Mouse (Mus musculus) left cerebral cortex, adult 2 months (tissue): ENCODE measurements around the gene Orai3. TPM values are rescaled to one million over a fixed set of nuclear protein-coding genes. Genes with fewer than 3 reads are reported as not detected.
"Not testable (repeated sequence)": the region's sequence is repeated elsewhere in the genome, so short reads cannot be mapped to it uniquely, and the experiment has no call there.

Experiments
- DNase-seq, 2 experiments: peaks; one replicate each; pipeline ENCODE4 v3.0.0; 2021 to 2022; ENCODE audit warnings: low spot score in 2 of 2, mixed read lengths in 1 of 2; ENCODE audit errors: extremely low spot score in 1 of 2
- H3K27ac ChIP-seq: fragments of 200-600 bp; 2 replicates; pipeline ENCODE4 v1.8.1; 2022
- H3K4me3 ChIP-seq: fragments of 200-600 bp; 2 replicates; pipeline ENCODE4 v1.8.1; 2022
- CTCF ChIP-seq: fragments of 200-600 bp; IDR thresholded peaks from 2 replicates; pipeline ENCODE4 v1.8.1; 2022; ENCODE audit warnings: antibody characterized with exemption, mild to moderate bottlenecking, moderate library complexity
- intact Hi-C: fragments of 180-260 bp; cut with DNase I; formaldehyde crosslinking; loops from one replicate; pipeline ENCODE4 v1.15.1; 2025
- long read RNA-seq, 2 experiments: library from polyadenylated mRNA; stranded (forward); transcript quantifications; one replicate each; pipeline ENCODE4 v2.0.0; 2021; ENCODE audit warnings: borderline mapping rate in 2 of 2
- total RNA-seq, 2 experiments: library from RNA; stranded (reverse); gene quantifications; 2 replicates each; pipeline ENCODE4 v1.2.3; 2021

The Orai3 gene
- total RNA-seq = 10 to 100 TPM; 19.8 to 21.8 TPM
- long read RNA-seq, experiment 1, transcript Orai3-201 (2 exons, 1,996 nt) = major isoform, 20 of 20 reads
- long read RNA-seq, experiment 1, partial matches to known transcripts = 0 of 20 reads
- long read RNA-seq, experiment 1, other reads (novel, unspliced or antisense) = 0 of 20 reads
- long read RNA-seq, experiment 2, transcript Orai3-201 (2 exons, 1,996 nt) = major isoform, 20 of 20 reads
- long read RNA-seq, experiment 2, partial matches to known transcripts = 0 of 20 reads
- long read RNA-seq, experiment 2, other reads (novel, unspliced or antisense) = 0 of 20 reads

GRCm38 (mm10) chr7:127769651-127770038 lies at the start of gene Orai3:
Gene Orai3 (plus strand): TSS chr7:127769815.
- intact Hi-C loops = no loop called here
- DNase-seq = peak; percentile 80 to 82
- Histone ChIP-seq H3K4me3 (peak within 1 kb of the TSS; percentile 75), H3K27ac (peak within 1 kb of the TSS; percentile 95)
- TF ChIP-seq CTCF = no peak; the same call in 1 of the 2 replicates

- intact Hi-C loops = no loop called here
- no peak for TF ChIP-seq CTCF
- no peak for DNase-seq
- no peak overlapping the region for H3K4me3 ChIP-seq
- H3K27ac ChIP-seq = no peak overlapping the region
Observed at GRCm38 (mm10) chr7:127725490-127725889, 44.1 kb upstream of the Orai3 start.

GRCm38 (mm10) chr7:127725924-127726323 lies 43.7 kb upstream of the Orai3 start:
- Histone ChIP-seq H3K27ac (no peak overlapping the region), H3K4me3 (no peak overlapping the region)
- intact Hi-C loops = no loop called here
- DNase-seq = no peak
- TF ChIP-seq CTCF = no peak

GRCm38 (mm10) chr7:127727898-127728297 lies 41.7 kb upstream of the Orai3 start:
- Histone ChIP-seq H3K4me3 (no peak overlapping the region), H3K27ac (no peak overlapping the region)
- intact Hi-C loops = no loop called here
- no peak for TF ChIP-seq CTCF
- DNase-seq = no peak

- intact Hi-C loops = no loop called here
- no peak for TF ChIP-seq CTCF
- DNase-seq = no peak
- no peak overlapping the region for H3K27ac ChIP-seq
- no peak overlapping the region for H3K4me3 ChIP-seq
Observed at GRCm38 (mm10) chr7:127730170-127730569, 39.4 kb upstream of the Orai3 start.

- H3K4me3 ChIP-seq, H3K27ac ChIP-seq, intact Hi-C loops, DNase-seq: not testable (repeated sequence)
Observed at GRCm38 (mm10) chr7:127732066-127732465, 37.5 kb upstream of the Orai3 start, which contains the start of gene Ctf2. Gene Ctf2 (minus strand): TSS chr7:127732166.

- H3K27ac ChIP-seq = peak within 1 kb of the TSS; percentile 93
- H3K4me3 ChIP-seq = peak within 1 kb of the TSS; percentile 77
- intact Hi-C loops = loop anchor here (1.0 to 5.0 kb wide), 4 partner anchors 27 to 1242 kb away; partner anchors contain the start of genes Atxn2l and Srcap
- TF ChIP-seq CTCF = peak; percentile 63
- DNase-seq = peak; percentile 70 to 73
Observed at GRCm38 (mm10) chr7:127744366-127745045, 25.1 kb upstream of the Orai3 start, which contains the start of gene Fbxl19. Gene Fbxl19 (plus strand): TSS chr7:127744543.

GRCm38 (mm10) chr7:127745251-127745651 lies 24.4 kb upstream of the Orai3 start:
- Histone ChIP-seq H3K27ac (peak overlapping the region; percentile 93), H3K4me3 (peak overlapping the region; percentile 77)
- intact Hi-C loops = loop anchor here (1.0 to 5.0 kb wide), 3 partner anchors 70 to 1243 kb away; partner anchors contain the start of genes Atxn2l and Srcap
- peak; percentile 85 to 92 for DNase-seq
- no peak for TF ChIP-seq CTCF

GRCm38 (mm10) chr7:127745652-127746493 lies 23.7 kb upstream of the Orai3 start:
- H3K4me3 ChIP-seq = peak overlapping the region; percentile 77
- DNase-seq = peak; percentile 91 to 97
- intact Hi-C loops = loop anchor here (1.0 to 5.0 kb wide), 3 partner anchors 71 to 1244 kb away; partner anchors contain the start of genes Atxn2l and Srcap

GRCm38 (mm10) chr7:127746494-127747491 lies 22.8 kb upstream of the Orai3 start:
- TF ChIP-seq CTCF = no peak
- Histone ChIP-seq H3K4me3 (peak overlapping the region; percentile 77), H3K27ac (peak overlapping the region; percentile 87)
- DNase-seq = peak in 1 of 2 experiments; percentile 46
- intact Hi-C loops = loop anchor here (5.0 kb wide), 2 partner anchors 234 to 1244 kb away; partner anchors contain the start of genes Atxn2l and Srcap

More at GRCm38 (mm10) chr7:127745652-127746493, 23.7 kb upstream of the Orai3 start:
- TF ChIP-seq CTCF = no peak
- H3K27ac ChIP-seq = peak overlapping the region; percentile 93
